Mouse (Mus musculus) kidney, adult 2 months (tissue): ENCODE measurements around the gene Flvcr1.

Experiments
- CTCF ChIP-seq: fragments of 200-500 bp; conservative IDR thresholded peaks from 2 replicates; pipeline ENCODE4 v1.5.1; 2011; ENCODE audit warnings: low read depth, mild to moderate bottlenecking, control low read depth, low read length, moderate library complexity, mixed read lengths; ENCODE audit not compliant: insufficient read depth, insufficient read length
- POLR2A ChIP-seq: fragments of 200-500 bp; IDR thresholded peaks from one replicate; pipeline ENCODE4 v1.6.1; 2011; ENCODE audit warnings: low read depth, low read length, control low read depth

DNA sequence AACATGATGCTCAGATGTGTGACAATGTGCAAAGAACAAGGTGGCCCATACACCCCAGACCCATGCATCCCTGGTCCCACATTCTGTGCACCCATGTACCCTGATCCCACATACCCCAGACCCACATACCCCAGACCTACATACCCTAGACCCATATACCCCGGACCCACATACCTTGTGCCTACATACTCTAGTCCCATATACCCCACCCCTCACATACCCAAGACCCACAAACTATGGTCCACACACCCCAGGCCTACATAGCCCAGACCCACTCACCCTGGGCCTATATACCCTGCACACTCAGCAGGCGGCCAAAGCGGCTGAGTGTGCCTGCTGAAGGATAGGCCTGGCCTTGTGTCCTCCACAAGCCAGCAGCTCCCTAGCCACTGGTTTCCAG is 63.2 kb downstream of the Flvcr1 start:
- TF ChIP-seq CTCF: no peak
- TF ChIP-seq POLR2A: no peak
